Mouse (Mus musculus) myocyte (in vitro differentiated cells): ENCODE measurements around the gene Sox15.

Source experiments
- POLR2A ChIP-seq: IDR thresholded peaks from one replicate; pipeline ENCODE4 v1.6.1; 2011; ENCODE audit warnings: low read depth, mild to moderate bottlenecking, control low read depth, moderate library complexity; ENCODE audit not compliant: insufficient read length
- REST ChIP-seq: IDR thresholded peaks from one replicate; pipeline ENCODE4 v1.6.1; 2011; ENCODE audit warnings: mild to moderate bottlenecking, control low read depth, moderate library complexity; ENCODE audit not compliant: insufficient read depth, insufficient read length
- TCF12 ChIP-seq: IDR thresholded peaks from one replicate; pipeline ENCODE4 v1.6.1; 2011; ENCODE audit warnings: mild to moderate bottlenecking, control low read depth; ENCODE audit not compliant: poor library complexity, insufficient read depth, severe bottlenecking
- USF1 ChIP-seq: IDR thresholded peaks from one replicate; pipeline ENCODE4 v1.6.1; 2011; ENCODE audit warnings: low read depth, mild to moderate bottlenecking, control low read depth, moderate library complexity

DNA sequence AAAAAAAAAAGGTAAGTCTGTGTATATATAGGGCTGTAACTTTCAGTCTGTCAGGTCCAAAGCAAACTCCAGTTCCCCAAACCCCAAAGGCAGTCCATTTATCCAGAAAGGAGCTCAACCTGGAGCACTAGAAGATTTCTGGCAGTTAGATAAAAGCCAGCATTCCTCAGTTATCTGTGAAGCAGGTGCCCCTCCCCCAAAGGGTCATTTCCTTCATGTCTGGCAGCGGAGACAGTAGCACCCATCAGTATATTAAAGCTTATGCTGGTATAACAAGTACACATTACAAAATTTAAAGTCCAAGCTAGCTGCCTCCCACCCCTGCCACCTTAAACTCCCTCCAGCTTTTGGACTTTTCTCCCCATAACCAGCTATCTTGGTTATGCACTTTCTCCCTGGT, 44.5 kb downstream of the Sox15 start:
- TF ChIP-seq REST (no peak), POLR2A (no peak), USF1 (no peak), TCF12 (no peak)
